Mouse (Mus musculus): ENCODE measurements at regions not wholly inside any gene's neighbourhood (a gene's known extent, or its start where the extent isn't known, plus 50 kb on each side); places are given as distances from the start of the nearest gene placed in this dataset.

GRCm38 (mm10) chrX:82809171-82809570 is 139.5 kb upstream of the Dmd start:
- TF ChIP-seq CTCF (IDR thresholded peaks at IDR 0.05; ENCODE audit: insufficient read depth, low read depth, low read length) = no peak
- TF ChIP-seq POLR2A (IDR thresholded peaks at IDR 0.05; ENCODE audit: insufficient read depth, low read depth, low read length) = no peak

Data from olfactory bulb, adult 2 months (tissue).